Mouse (Mus musculus) testis, adult 2 months (tissue): Measurements from ENCODE around the gene Slc7a4.

Source experiments
- CTCF ChIP-seq: fragments of 200-500 bp; IDR thresholded peaks from 2 replicates; pipeline ENCODE4 v1.5.1; 2012; ENCODE audit warnings: low read depth, mild to moderate bottlenecking, inconsistent platforms, low read length, moderate library complexity; ENCODE audit not compliant: control insufficient read depth, insufficient read depth, insufficient replicate concordance
- POLR2A ChIP-seq: fragments of 200-500 bp; IDR thresholded peaks from 2 replicates; pipeline ENCODE4 v1.6.1; 2012; ENCODE audit warnings: low read depth, mild to moderate bottlenecking, inconsistent platforms, low read length, moderate library complexity; ENCODE audit not compliant: control insufficient read depth

DNA sequence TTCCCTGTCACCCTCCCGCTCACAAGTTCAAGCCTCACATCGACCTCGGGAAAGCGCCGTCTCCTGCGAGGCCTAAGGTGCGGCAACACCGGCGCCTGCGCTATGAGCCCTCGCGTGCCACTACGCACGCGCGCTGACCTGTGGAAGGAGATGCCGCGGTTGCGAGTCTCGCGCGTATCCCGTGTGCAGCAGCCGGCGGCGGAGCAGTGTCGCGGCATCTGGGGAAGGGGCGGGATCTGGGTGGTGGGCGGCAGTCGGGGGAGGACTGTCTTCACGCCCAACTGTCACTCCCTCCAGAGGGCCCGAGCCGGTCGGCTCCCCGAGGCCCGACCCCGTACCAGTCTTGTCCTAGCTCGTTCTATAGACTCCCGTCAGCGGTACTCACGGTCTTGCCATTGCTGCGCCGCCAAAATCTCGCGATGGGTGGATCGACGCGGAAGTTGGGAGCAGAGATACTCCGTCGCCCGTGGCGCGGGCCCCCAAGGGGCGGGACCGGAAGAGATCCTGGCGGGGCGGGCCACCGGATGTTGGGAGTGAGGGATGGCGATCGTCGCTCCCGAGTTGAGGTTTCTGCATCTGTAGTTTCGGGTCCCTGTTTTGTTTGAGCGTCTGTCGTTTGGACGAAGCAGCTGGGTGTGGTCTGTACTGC, 52.2 kb downstream of the Slc7a4 start, which contains the start of gene Thap7:
- no peak for TF ChIP-seq CTCF
- TF ChIP-seq POLR2A, result peak; percentile 83
